Mouse (Mus musculus): ENCODE data around the gene Gstp1.
A peak's percentile ranks its signal among the peaks of the same experiment; 100 is the strongest.

The Gstp1 gene

GRCm38 (mm10) chr19:4000119-4000900 is 37.5 kb downstream of the Gstp1 start, which contains the start of the genes Nudt8 and Gm49405:
Nudt8 (plus strand) TSS chr19:4000580.
Gm49405 (plus strand) TSS chr19:4000626.
- DNase-seq (ENCODE audit: extremely low spot score), result peak; percentile 99

DNA sequence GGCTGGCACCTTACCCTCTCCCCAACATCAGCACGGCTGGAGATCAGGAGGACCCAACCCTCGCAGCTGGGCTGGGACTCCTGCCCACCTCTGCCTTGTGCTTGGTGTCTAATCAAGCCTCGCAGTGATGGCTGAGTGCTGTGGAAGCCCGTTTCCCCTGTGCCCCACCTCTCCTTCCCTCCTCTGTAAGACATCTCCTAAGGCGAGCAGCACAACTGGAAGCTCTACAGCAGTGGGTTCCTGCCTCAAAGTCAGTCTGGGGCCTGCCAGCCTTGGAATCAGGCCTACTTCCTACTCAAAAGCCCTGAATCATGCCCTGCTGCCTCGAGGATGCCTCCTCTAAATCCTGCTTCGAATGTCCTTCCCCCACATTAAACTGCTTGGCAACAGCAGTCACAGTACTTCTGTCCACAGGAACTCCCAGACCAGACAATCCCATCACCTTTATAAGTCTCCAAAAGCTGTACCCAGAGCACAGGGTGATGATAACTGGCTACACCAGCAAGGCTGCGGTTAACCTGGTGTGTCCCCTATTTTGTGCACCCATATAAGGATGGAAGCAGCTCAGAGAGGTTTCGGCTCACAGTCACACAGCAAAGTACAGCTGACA is 38.6 kb downstream of the Gstp1 start:
- no peak for DNase-seq (ENCODE audit: extremely low spot score)

- DNase-seq (ENCODE audit: extremely low spot score), result no peak
Measured at GRCm38 (mm10) chr19:3998335-3998734, 39.5 kb downstream of the Gstp1 start.

GRCm38 (mm10) chr19:3997231-3997630 is 40.6 kb downstream of the Gstp1 start:
- no peak for DNase-seq (ENCODE audit: extremely low spot score)

DNA sequence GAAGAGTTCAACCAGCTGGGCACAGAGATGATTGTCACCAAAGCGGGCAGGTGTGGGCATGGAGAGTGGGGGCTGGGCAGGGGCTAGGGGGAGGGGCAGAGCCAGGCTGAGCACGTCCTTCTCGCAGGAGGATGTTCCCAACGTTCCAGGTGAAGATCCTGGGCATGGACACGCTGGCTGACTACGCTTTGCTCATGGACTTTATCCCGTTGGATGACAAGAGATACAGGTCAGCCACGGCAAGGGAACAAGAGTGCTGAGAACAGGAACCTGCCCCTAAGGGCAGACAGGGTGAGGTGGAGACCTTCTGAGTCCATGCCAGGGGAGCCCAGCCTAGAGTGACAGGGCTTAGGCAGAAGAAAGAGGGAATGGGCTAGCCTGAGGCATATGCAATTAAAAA is 41.0 kb downstream of the Gstp1 start:
- no peak for DNase-seq (ENCODE audit: extremely low spot score)

DNA sequence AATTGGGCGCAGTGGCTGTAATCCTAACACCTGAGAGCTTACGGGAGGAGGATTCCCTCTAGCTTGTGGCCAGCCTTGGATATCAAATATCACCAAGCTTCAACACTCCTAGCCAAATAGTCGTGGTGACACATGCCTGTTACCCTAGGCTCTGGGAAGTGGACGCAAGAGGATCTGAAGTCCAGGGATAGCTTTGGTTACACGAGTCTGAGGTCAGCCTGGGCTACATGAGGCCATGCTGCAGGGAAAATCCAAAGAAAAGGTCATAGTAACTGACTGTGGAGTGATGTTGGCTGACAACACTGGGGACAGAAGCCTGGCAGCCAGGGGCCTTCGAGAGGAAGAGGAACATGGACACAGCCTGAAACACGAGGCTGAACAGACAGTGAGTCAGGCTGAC is 41.7 kb downstream of the Gstp1 start:
- no peak for DNase-seq (ENCODE audit: extremely low spot score)

- no peak for DNase-seq (ENCODE audit: extremely low spot score)
Measured at GRCm38 (mm10) chr19:3995505-3995904, 42.3 kb downstream of the Gstp1 start.

DNA sequence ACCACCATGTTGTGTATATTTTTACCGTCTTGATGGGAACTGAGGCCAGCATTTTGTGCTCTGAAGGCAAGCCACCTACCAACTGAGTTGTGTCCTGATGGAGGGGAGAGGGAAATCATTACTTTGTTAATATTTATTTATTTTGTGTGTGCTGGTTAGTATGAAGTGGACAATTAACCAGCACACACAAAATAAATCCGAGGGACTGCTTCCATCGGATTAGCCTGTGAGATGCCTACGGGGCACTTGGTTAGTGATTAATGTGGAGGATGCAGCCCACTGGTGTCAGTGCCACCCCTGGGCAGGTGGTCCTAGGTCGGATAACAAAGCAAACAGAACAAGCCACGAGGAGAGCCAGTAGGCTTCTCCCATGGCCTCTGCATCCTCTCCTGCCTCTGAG is 42.9 kb downstream of the Gstp1 start:
- DNase-seq (ENCODE audit: extremely low spot score), result no peak

DNA sequence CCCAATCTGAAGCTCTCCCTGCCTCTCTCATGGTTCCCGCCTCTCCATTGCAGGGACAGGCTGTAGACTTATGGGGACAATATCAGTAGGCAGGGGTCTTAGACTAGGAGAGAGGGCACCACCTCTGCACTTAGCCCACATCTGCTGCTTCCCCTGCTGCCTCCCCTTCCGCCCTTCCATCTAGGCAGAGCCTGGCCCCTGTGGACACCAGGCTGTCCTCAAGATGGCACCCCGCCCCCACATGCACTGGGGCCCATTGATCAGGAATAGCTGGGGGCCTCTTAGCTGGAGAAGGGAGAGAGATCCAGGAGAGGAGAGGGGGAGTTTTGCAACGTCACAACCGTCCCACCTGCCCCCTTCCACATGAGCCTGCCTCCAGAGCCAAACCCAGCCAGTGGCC is 45.4 kb downstream of the Gstp1 start, which contains the start of gene Tbx10:
TSS of gene Tbx10 (plus strand) at position 337 of the 400 bp plus-strand sequence.
- DNase-seq (ENCODE audit: extremely low spot score), result no peak

DNA sequence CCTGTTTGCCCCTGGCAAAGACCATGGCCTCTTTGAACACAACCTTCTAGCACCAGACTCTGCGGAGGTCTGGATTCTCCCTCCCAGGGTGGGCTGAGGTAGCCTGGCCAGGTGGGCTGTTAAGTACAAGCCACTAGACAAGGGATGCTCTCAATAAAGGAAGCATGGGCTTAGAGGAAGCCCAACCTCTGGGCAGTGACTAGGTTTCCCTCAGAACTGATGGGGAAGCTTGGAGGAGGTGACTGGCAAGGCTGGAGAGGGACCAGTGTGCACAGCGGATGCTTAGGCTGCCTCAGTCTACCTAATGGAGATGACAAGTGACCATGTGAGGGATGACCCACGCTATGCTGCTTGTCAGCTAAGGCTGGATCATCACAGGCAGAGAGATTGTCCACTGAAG is 45.8 kb downstream of the Gstp1 start:
- DNase-seq (ENCODE audit: extremely low spot score), result no peak

- DNase-seq (ENCODE audit: extremely low spot score), result no peak
Measured at GRCm38 (mm10) chr19:3991562-3991961, 46.2 kb downstream of the Gstp1 start.

DNA sequence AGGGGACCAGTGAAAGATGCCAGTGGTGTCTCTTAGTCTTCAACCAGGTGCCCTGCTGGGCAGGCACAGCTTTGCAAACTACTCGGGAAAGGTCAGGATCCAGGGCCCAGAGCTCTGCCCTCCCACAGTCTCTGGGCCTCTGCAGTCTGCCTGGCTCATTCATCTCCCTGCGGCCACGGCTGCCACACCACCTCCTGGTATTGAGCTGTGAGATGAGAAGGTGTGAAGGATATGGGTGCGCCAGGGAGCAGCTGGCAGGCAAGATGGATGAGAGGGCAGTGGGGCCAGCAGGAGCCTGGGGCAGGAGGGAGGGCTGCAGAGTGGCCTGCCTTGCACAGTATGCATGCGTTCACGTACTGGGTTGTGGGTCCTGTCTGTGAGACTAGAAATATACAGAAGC is 47.0 kb downstream of the Gstp1 start:
- peak; percentile 33 for DNase-seq (ENCODE audit: extremely low spot score)

DNA sequence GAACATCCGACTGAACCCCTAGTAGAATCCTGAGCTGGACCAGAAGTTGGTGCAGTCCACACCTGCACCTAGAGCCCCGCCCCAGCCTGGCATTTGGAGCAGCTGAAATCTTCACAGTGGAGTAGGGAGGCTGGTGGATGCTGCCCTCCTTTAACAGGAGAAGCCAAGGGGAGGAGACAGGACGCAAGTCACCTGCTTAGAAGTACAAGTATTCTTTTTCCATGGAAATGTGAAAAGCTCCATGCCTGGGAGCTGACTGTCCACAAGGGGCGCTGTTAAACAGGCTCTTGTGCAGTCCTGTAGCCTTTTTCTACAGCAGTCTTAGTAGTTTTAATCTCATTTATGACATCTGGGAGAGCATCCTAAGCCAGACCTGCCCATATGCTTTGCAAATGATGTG is 49.0 kb downstream of the Gstp1 start:
- DNase-seq (ENCODE audit: extremely low spot score), result no peak

DNA sequence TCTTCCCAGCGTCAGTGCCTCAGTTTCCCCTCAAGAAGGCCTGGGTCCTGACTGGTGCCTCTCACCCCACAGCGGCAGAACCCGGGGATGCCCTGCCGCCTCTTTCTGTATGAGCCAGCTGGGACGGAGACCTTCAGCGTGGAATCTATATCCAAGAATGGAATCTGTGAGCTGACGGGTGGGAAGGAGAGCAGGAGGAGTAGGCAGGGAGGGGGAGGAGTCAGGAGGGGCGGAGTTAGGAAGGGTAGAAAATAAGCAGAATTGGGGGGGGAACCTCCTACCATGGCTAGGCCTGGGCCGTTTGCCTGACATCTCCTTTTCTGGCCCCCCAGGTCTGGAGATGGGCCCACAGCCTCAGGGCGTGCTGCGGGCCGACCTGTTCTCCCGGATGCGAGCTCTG is 49.7 kb downstream of the Gstp1 start:
- DNase-seq (ENCODE audit: extremely low spot score), result no peak

DNA sequence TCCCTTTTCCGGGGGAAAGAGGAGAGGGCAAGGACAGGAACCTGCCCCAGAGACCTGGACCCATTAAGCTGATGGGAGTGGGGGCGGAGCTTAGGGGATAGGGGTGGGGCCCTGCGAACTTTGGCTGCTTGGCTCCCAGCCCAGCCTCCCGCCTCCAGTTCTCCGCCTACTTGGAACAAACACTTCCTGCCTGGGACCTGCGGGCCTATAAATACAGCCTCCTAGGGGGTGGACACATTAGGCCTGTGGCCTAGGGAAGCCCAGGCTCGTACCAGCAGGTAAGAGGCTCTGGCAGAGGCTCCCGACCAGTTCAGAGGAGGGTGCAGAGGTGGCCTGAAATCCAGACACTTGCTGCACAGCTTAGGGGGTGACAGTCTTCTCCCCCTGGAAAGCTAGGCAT is 51.5 kb downstream of the Gstp1 start, which contains the start of gene Acy3:
TSS of gene Acy3 (plus strand) at position 237 of the 400 bp plus-strand sequence.
- peak; percentile 56 for DNase-seq (ENCODE audit: extremely low spot score)
